Mouse (Mus musculus): Measurements from ENCODE around the gene Gm7168. TPM values are rescaled to one million over a fixed set of nuclear protein-coding genes. Genes with fewer than 3 reads are reported as not detected.
"Not testable (repeated sequence)": the region's sequence is repeated elsewhere in the genome, so short reads cannot be mapped to it uniquely, and the experiment has no call there.

The Gm7168 gene
- not detected for total RNA-seq (2021)
- long read RNA-seq, experiment 1 = 0 reads
- long read RNA-seq, experiment 2 = 0 reads

- not testable (repeated sequence) for DNase-seq (ENCODE audit: low spot score in 2 of 2)
These were observed at the start of gene Gm7168 for GRCm38 (mm10) chr17:13948073-13948472. Gm7168 (plus strand) TSS chr17:13948373.

- no peak for DNase-seq (ENCODE audit: low spot score in 2 of 2)
These were observed 49.3 kb upstream of the Gm7168 start for GRCm38 (mm10) chr17:13898838-13899237.

GRCm38 (mm10) chr17:13899241-13899640 is 48.9 kb upstream of the Gm7168 start:
- no peak for DNase-seq (ENCODE audit: low spot score in 2 of 2)

GRCm38 (mm10) chr17:13903793-13904192 is 44.4 kb upstream of the Gm7168 start:
- no peak for DNase-seq (ENCODE audit: low spot score in 2 of 2)

- no peak for DNase-seq (ENCODE audit: low spot score in 2 of 2)
These were observed 41.1 kb upstream of the Gm7168 start for GRCm38 (mm10) chr17:13907082-13907481.

- DNase-seq (ENCODE audit: low spot score in 2 of 2) = no peak
These were observed 40.5 kb upstream of the Gm7168 start for GRCm38 (mm10) chr17:13907681-13908080.

- no peak for DNase-seq (ENCODE audit: low spot score in 2 of 2)
These were observed 34.2 kb upstream of the Gm7168 start for GRCm38 (mm10) chr17:13913951-13914350.

- no peak for DNase-seq (ENCODE audit: low spot score in 2 of 2)
These were observed 33.6 kb upstream of the Gm7168 start for GRCm38 (mm10) chr17:13914531-13914930.

- DNase-seq (ENCODE audit: low spot score in 2 of 2) = no peak
These were observed 27.4 kb upstream of the Gm7168 start for GRCm38 (mm10) chr17:13920771-13921170.

GRCm38 (mm10) chr17:13923418-13923817 is 24.8 kb upstream of the Gm7168 start:
- DNase-seq (ENCODE audit: low spot score in 2 of 2) = no peak

GRCm38 (mm10) chr17:13924588-13924987 is 23.6 kb upstream of the Gm7168 start:
- DNase-seq (ENCODE audit: low spot score in 2 of 2) = no peak

GRCm38 (mm10) chr17:13925931-13926330 is 22.2 kb upstream of the Gm7168 start:
- no peak for DNase-seq (ENCODE audit: low spot score in 2 of 2)

GRCm38 (mm10) chr17:13930421-13930820 is 17.8 kb upstream of the Gm7168 start:
- DNase-seq (ENCODE audit: low spot score in 2 of 2) = no peak

GRCm38 (mm10) chr17:13935364-13935763 is 12.8 kb upstream of the Gm7168 start:
- not testable (repeated sequence) for DNase-seq (ENCODE audit: low spot score in 2 of 2)

GRCm38 (mm10) chr17:13937787-13938186 is 10.4 kb upstream of the Gm7168 start:
- DNase-seq (ENCODE audit: low spot score in 2 of 2) = peak in 1 of 2 experiments; percentile 2

GRCm38 (mm10) chr17:13938652-13939051 is 9.5 kb upstream of the Gm7168 start:
- peak in 1 of 2 experiments; percentile 9 for DNase-seq (ENCODE audit: low spot score in 2 of 2)

GRCm38 (mm10) chr17:13939231-13939630 is 8.9 kb upstream of the Gm7168 start:
- not testable (repeated sequence) for DNase-seq (ENCODE audit: low spot score in 2 of 2)

GRCm38 (mm10) chr17:13940487-13940886 is 7.7 kb upstream of the Gm7168 start:
- DNase-seq (ENCODE audit: low spot score in 2 of 2) = no peak

- not testable (repeated sequence) for DNase-seq (ENCODE audit: low spot score in 2 of 2)
These were observed 3.4 kb downstream of the Gm7168 start for GRCm38 (mm10) chr17:13951570-13951969.

- DNase-seq (ENCODE audit: low spot score in 2 of 2) = not testable (repeated sequence)
These were observed 10.0 kb downstream of the Gm7168 start for GRCm38 (mm10) chr17:13958129-13958528.

- DNase-seq (ENCODE audit: low spot score in 2 of 2) = not testable (repeated sequence)
These were observed 14.1 kb downstream of the Gm7168 start for GRCm38 (mm10) chr17:13962245-13962644.

- not testable (repeated sequence) for DNase-seq (ENCODE audit: low spot score in 2 of 2)
These were observed 16.9 kb downstream of the Gm7168 start for GRCm38 (mm10) chr17:13965048-13965447.

- DNase-seq (ENCODE audit: low spot score in 2 of 2) = not testable (repeated sequence)
These were observed 21.7 kb downstream of the Gm7168 start for GRCm38 (mm10) chr17:13969917-13970316.

- DNase-seq (ENCODE audit: low spot score in 2 of 2) = not testable (repeated sequence)
These were observed 22.6 kb downstream of the Gm7168 start for GRCm38 (mm10) chr17:13970796-13971195.

Measured in gastrocnemius, postnatal 4 days (tissue).